Mouse (Mus musculus) liver, embryonic 15.5 days (tissue): ENCODE measurements around the gene AL607142.1. TPM values are rescaled to one million over a fixed set of nuclear protein-coding genes. Genes with fewer than 3 reads are reported as not detected.

Experiments
- ATAC-seq: fragments of 200-750 bp; cut with Nextera tagmentation; 2 replicates; pipeline ENCODE4 v1.8.0; 2017; ENCODE audit warnings: moderate number of reproducible peaks, mild to moderate bottlenecking, moderate library complexity; ENCODE audit not compliant: insufficient read depth
- H3K27ac ChIP-seq: fragments of 300-500 bp; sonication (generic); replicated peaks from 2 replicates; pipeline ENCODE4 v1.5.1; 2015; ENCODE audit warnings: mild to moderate bottlenecking, inconsistent platforms
- H3K27me3 ChIP-seq: fragments of 300-500 bp; sonication (generic); 2 replicates; pipeline ENCODE4 v1.6.1; 2015; ENCODE audit warnings: mild to moderate bottlenecking, inconsistent platforms
- H3K36me3 ChIP-seq: fragments of 300-500 bp; sonication (generic); replicated peaks from 2 replicates; pipeline ENCODE4 v1.6.1; 2015; ENCODE audit warnings: moderate library complexity, mild to moderate bottlenecking, inconsistent platforms
- H3K4me1 ChIP-seq: fragments of 300-500 bp; sonication (generic); replicated peaks from 2 replicates; pipeline ENCODE4 v1.6.1; 2015; ENCODE audit warnings: inconsistent platforms
- H3K4me2 ChIP-seq: fragments of 300-500 bp; sonication (generic); 2 replicates; pipeline ENCODE4 v1.6.1; 2015; ENCODE audit warnings: moderate library complexity, mild to moderate bottlenecking, inconsistent platforms
- H3K4me3 ChIP-seq: fragments of 300-500 bp; sonication (generic); replicated peaks from 2 replicates; pipeline ENCODE4 v1.5.1; 2015; ENCODE audit warnings: mild to moderate bottlenecking, inconsistent platforms
- H3K9ac ChIP-seq: fragments of 300-500 bp; sonication (generic); 2 replicates; pipeline ENCODE4 v1.6.1; 2015; ENCODE audit warnings: moderate library complexity, mild to moderate bottlenecking, inconsistent platforms
- H3K9me3 ChIP-seq: fragments of 300-500 bp; sonication (generic); replicated peaks from 2 replicates; pipeline ENCODE4 v1.6.1; 2016; ENCODE audit warnings: inconsistent platforms
- WGBS: fragments of 180-500 bp; shearing (Covaris S2); methylation state at CpG from one replicate; pipeline ENCODE4 v1.1.7; 2015; ENCODE audit warnings: mixed read lengths; ENCODE audit not compliant: insufficient replicate concordance; 5-methylcytosine and 5-hydroxymethylcytosine counted together
- polyA plus RNA-seq: library from polyadenylated mRNA; unstranded; fragments of >200 nt; fragmentation: Nextera tagmentation; extraction: Ambion mirVana; gene quantifications from 2 replicates; pipeline ENCODE4 v1.2.1, GENCODE M21; 2015

Gene AL607142.1
- polyA plus RNA-seq, 1 experiment from 2014 or later: not detected

GRCm38 (mm10) chr4:120106362-120106761 is 41.6 kb downstream of the AL607142.1 start:
- Histone ChIP-seq H3K9ac (no peak overlapping the region), H3K27ac (no peak overlapping the region), H3K4me2 (no peak overlapping the region), H3K9me3 (no peaks in the 10 kb centered on the region), H3K4me1 (no peaks in the 10 kb centered on the region), H3K27me3 (no peaks in the 10 kb centered on the region), H3K36me3 (no peaks in the 10 kb centered on the region), H3K4me3 (no peak overlapping the region)
- 57% methylated on average over 3 of the region's 3 CpGs for whole genome bisulfite sequencing
- no peak for ATAC-seq

- Histone ChIP-seq H3K27ac (no peak overlapping the region), H3K9ac (no peak overlapping the region), H3K4me1 (no peaks in the 10 kb centered on the region), H3K4me3 (no peak overlapping the region), H3K4me2 (no peak overlapping the region), H3K9me3 (no peaks in the 10 kb centered on the region), H3K36me3 (no peaks in the 10 kb centered on the region), H3K27me3 (no peaks in the 10 kb centered on the region)
- WGBS: 35% methylated on average over 8 of the region's 8 CpGs
- no peak for ATAC-seq
These were observed 43.0 kb downstream of the AL607142.1 start for GRCm38 (mm10) chr4:120107787-120108186.

- no peak overlapping the region for H3K4me3 ChIP-seq
- WGBS: 72% methylated on average over 3 of the region's 3 CpGs
- H3K9me3 ChIP-seq: no peaks in the 10 kb centered on the region
- no peaks in the 10 kb centered on the region for H3K4me1 ChIP-seq
- H3K4me2 ChIP-seq: no peak overlapping the region
- no peaks in the 10 kb centered on the region for H3K27me3 ChIP-seq
- no peaks in the 10 kb centered on the region for H3K36me3 ChIP-seq
- no peak overlapping the region for H3K27ac ChIP-seq
- ATAC-seq: no peak
- H3K9ac ChIP-seq: no peak overlapping the region
These were observed 50.7 kb downstream of the AL607142.1 start for GRCm38 (mm10) chr4:120115516-120115915.

GRCm38 (mm10) chr4:120116312-120116711 is 51.5 kb downstream of the AL607142.1 start:
- Histone ChIP-seq H3K4me1 (no peaks in the 10 kb centered on the region), H3K9ac (no peak overlapping the region), H3K4me2 (no peak overlapping the region), H3K27me3 (no peaks in the 10 kb centered on the region), H3K9me3 (no peaks in the 10 kb centered on the region), H3K27ac (no peak overlapping the region), H3K36me3 (no peaks in the 10 kb centered on the region), H3K4me3 (no peak overlapping the region)
- no peak for ATAC-seq
- 34% methylated on average over 1 of the region's 1 CpGs for WGBS

DNA sequence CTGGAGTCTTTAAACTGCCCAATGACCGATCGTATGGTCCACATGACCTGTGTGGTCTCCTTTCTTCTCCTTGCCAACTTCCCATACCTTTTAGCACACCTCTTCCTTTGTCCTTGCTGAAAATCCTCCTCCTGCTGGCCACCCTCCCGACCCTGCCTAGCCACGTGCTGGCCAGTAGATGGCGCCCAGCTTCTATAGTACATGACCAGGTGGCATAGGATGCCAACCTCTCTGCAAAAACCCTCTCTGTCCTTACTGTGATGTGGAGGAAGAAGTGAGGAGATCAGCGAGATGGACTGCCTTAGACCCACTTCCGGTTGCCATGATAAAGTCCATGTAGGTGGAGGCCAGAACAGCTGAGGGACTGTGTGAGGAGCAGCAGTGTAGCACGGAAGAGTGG is 55.5 kb downstream of the AL607142.1 start:
- 23% methylated on average over 8 of the region's 8 CpGs for WGBS
- H3K4me1 ChIP-seq: no peaks in the 10 kb centered on the region
- no peak overlapping the region for H3K9ac ChIP-seq
- no peaks in the 10 kb centered on the region for H3K27me3 ChIP-seq
- H3K27ac ChIP-seq: no peak overlapping the region
- H3K36me3 ChIP-seq: no peaks in the 10 kb centered on the region
- H3K9me3 ChIP-seq: no peaks in the 10 kb centered on the region
- no peak overlapping the region for H3K4me2 ChIP-seq
- no peak for ATAC-seq
- H3K4me3 ChIP-seq: no peak overlapping the region

DNA sequence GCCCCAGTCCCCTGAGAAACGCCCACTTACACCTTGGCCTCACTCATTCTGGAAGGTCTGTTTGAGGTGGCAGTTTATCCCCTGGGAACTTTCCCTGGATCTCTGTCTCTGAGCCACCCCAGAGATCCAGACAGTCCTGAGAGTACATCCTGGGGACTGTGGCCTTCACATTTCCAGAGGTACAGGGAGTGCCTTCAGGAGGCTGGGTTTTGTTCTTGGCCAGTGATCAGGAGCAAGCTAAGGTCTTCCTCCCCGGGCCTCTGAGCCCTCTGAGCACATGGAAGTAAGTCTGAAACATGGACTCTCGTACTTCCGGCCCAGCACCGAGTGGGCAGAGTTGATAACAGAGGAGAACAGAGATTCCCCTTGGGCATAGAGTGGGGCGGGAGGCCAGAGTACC is 59.9 kb downstream of the AL607142.1 start:
- WGBS: 49% methylated on average over 6 of the region's 6 CpGs
- no peak overlapping the region for H3K4me3 ChIP-seq

GRCm38 (mm10) chr4:120126047-120126446 is 61.3 kb downstream of the AL607142.1 start:
- Histone ChIP-seq H3K27me3 (no peaks in the 10 kb centered on the region), H3K27ac (no peak overlapping the region), H3K4me3 (no peak overlapping the region), H3K36me3 (no peaks in the 10 kb centered on the region), H3K4me1 (no peaks in the 10 kb centered on the region), H3K9ac (no peak overlapping the region), H3K4me2 (no peak overlapping the region), H3K9me3 (no peaks in the 10 kb centered on the region)
- 78% methylated on average over 6 of the region's 6 CpGs for WGBS
- no peak for ATAC-seq

More for the DNA sequence above, 59.9 kb downstream of the AL607142.1 start:
- Histone ChIP-seq H3K4me2 (no peak overlapping the region), H3K27me3 (no peaks in the 10 kb centered on the region), H3K36me3 (no peaks in the 10 kb centered on the region), H3K9ac (no peak overlapping the region), H3K4me1 (no peaks in the 10 kb centered on the region), H3K9me3 (no peaks in the 10 kb centered on the region), H3K27ac (no peak overlapping the region)
- no peak for ATAC-seq

DNA sequence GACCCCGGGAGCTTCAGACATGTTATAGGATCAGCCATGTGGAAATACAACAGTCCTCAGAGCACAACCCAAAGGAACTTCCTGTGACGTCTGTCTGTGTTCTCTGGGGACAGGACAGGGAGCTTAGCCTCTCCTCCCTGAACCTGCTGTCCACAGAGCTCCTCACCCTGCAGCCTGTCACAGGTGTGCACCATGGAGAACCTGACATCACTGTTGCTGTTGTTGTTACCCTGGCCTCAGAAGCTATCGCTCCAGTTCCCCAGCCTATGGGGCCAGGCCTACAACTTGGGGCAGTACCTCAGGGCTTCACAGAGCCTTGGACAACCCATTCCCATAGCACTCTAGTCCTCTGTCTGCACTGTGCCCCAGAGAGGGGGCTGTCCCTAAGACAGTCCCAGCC is 62.5 kb downstream of the AL607142.1 start:
- H3K4me3 ChIP-seq: no peak overlapping the region
- H3K27ac ChIP-seq: no peak overlapping the region
- no peak for ATAC-seq
- H3K36me3 ChIP-seq: no peaks in the 10 kb centered on the region
- no peaks in the 10 kb centered on the region for H3K9me3 ChIP-seq
- 57% methylated on average over 3 of the region's 3 CpGs for WGBS
- H3K27me3 ChIP-seq: no peaks in the 10 kb centered on the region
- no peak overlapping the region for H3K9ac ChIP-seq
- H3K4me2 ChIP-seq: no peak overlapping the region
- H3K4me1 ChIP-seq: no peaks in the 10 kb centered on the region

DNA sequence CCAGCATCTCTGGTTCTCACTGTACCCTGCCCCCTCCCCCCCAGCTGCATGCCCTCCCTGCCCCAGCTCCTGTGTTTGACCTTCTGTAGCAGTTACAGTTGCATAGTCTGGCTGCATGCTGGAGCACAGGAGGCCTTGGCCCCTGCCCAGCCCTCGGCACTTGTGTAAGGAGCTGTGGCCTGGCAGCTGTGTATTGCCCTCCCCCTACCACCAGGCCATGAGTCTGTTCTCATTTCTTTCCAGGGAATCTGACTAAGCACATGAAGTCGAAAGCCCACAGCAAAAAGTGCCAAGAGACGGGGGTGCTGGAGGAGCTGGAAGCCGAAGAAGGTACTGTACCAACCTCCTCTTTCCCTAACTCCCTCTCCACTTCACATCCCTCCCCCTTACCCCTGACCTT is 63.2 kb downstream of the AL607142.1 start:
- Histone ChIP-seq H3K4me2 (no peak overlapping the region), H3K9me3 (no peaks in the 10 kb centered on the region), H3K4me3 (no peak overlapping the region), H3K27me3 (no peaks in the 10 kb centered on the region), H3K36me3 (no peaks in the 10 kb centered on the region), H3K4me1 (no peaks in the 10 kb centered on the region), H3K27ac (no peak overlapping the region), H3K9ac (no peak overlapping the region)
- ATAC-seq: no peak
- WGBS: 60% methylated on average over 4 of the region's 4 CpGs

DNA sequence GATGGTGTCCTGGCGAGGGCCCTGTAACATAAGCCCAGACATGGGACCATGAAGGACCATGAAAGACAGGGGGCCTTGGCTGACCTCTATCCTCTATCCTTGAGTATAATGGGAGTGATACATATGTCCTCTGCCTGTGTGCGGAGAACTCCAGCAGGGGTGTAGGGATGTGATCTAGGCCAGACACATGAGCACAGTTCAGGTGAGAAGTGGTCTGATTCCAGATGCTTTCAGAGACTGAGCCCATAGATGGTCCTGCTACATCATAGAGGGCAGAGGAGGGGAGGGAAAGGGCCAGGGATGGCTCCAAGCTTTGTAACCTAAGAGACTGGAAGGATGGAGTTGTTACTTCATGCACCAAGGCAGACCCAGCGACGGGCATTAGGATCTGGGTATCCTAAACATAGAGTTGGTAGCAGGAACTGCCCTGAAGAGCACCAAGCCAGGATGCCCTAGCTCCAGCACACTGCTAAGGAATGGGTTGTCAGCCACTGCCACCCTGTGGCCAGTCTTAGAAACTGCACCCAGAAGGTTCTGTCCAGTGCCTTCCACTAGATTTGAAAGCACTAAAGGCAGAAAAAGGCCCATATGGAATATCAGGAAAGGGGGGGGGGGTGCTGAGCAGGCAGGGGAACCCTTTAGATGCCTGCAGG is 64.6 kb downstream of the AL607142.1 start:
- no peak for ATAC-seq

DNA sequence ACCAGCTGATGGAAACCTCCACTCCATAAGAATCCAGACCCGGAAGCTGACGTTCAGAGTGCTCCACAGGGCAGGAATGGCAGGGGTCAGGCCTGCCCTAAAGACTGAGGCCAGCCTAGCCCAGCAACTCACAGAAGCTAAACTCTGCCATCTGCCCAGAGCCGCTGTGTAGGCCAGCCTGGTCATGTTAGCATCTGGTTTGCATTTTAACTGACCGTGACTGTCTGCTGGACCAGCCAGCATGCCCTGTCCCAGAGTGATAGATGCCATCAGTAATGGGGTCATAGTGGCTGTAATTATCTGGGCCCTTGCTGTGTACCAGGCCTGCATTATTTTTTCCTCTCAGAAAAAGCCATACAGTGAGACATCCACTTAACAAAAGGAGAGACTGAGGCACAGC is 66.1 kb downstream of the AL607142.1 start:
- H3K4me2 ChIP-seq: no peak overlapping the region
- no peaks in the 10 kb centered on the region for H3K36me3 ChIP-seq
- no peaks in the 10 kb centered on the region for H3K9me3 ChIP-seq
- H3K27me3 ChIP-seq: no peaks in the 10 kb centered on the region
- H3K4me3 ChIP-seq: no peak overlapping the region
- no peaks in the 10 kb centered on the region for H3K4me1 ChIP-seq
- WGBS: 72% methylated on average over 4 of the region's 4 CpGs
- no peak for ATAC-seq
- no peak overlapping the region for H3K27ac ChIP-seq
- H3K9ac ChIP-seq: no peak overlapping the region

More for the DNA sequence above, 64.6 kb downstream of the AL607142.1 start:
- no peaks in the 10 kb centered on the region for H3K36me3 ChIP-seq
- WGBS: 30% methylated on average over 4 of the region's 4 CpGs
- no peak overlapping the region for H3K4me3 ChIP-seq
- no peaks in the 10 kb centered on the region for H3K4me1 ChIP-seq
- no peak overlapping the region for H3K4me2 ChIP-seq
- H3K27me3 ChIP-seq: no peaks in the 10 kb centered on the region
- H3K27ac ChIP-seq: no peak overlapping the region
- no peaks in the 10 kb centered on the region for H3K9me3 ChIP-seq
- H3K9ac ChIP-seq: no peak overlapping the region
